Mouse (Mus musculus) regulatory T cell (primary cell): ENCODE results near the gene Mboat2.

Experiments
- in situ Hi-C: fragments of 300-600 bp; cut with MboI, MseI; formaldehyde crosslinking; loops from one replicate; pipeline ENCODE4 v1.15.1; 2025; ENCODE audit warnings: high pct_unique_total_duplicates

Mboat2 gene

GRCm38 (mm10) chr12:24899636-24900035 is 69.0 kb downstream of the Mboat2 start:
- in situ Hi-C loops: no loop called here

- in situ Hi-C loops: no loop called here
Measured at GRCm38 (mm10) chr12:24902736-24903135, 72.1 kb downstream of the Mboat2 start.

- in situ Hi-C loops: no loop called here
Measured at GRCm38 (mm10) chr12:24907894-24908293, 77.2 kb downstream of the Mboat2 start.

GRCm38 (mm10) chr12:24909679-24910078 is 79.0 kb downstream of the Mboat2 start:
- in situ Hi-C loops: no loop called here

GRCm38 (mm10) chr12:24912174-24912573 is 81.5 kb downstream of the Mboat2 start:
- in situ Hi-C loops: no loop called here

DNA sequence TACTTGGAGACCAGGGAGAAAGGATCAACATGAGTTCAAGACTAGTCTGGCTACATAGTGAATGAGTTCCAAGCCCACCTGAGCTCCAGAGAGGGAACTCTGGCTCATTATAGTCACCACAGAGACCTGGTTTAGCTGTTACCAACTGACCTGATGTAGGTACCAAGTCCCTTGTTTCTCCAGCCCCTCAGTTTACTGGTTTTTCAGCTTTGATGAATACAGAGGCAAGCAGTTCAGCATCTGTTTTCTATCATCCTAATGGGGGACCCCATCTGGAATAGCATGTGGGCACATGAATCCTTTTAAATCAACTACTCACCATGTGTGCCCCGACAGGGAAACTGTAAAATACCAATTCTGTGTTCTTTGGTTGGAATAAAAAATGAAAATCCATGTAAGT is 82.2 kb downstream of the Mboat2 start:
- in situ Hi-C loops: no loop called here

DNA sequence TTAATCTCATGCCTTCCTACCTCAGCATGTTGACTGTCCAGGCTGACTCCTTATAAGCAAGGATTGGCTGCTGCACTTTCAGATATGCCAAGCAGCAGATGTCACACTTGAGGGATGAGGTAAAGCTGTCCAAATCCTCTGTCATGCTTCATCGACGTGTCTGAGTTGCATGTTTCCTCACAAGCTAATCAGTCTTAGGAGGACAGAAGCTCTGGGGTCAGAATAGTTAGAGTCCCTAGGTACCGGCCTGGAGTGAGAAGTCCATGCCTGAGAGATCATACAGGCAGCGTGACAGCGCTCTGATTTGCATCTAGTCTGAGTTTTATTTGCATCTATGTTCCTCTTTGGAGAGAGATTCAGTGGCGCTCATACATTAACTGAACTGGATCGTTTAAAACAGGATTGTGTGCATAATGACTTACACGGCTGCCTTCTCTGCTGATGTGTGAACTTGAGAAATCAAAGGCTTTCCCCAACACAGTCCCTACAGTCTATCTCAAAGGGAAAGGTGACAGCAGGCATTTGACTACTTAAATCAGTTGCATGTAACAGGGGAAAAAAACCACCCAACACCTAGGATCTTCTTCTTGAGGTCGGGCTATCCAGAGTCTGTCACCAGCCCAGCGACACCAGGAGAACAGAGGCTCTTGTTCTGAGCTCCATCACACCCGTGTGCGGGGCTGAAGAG is 88.0 kb downstream of the Mboat2 start:
- in situ Hi-C loops: no loop called here

DNA sequence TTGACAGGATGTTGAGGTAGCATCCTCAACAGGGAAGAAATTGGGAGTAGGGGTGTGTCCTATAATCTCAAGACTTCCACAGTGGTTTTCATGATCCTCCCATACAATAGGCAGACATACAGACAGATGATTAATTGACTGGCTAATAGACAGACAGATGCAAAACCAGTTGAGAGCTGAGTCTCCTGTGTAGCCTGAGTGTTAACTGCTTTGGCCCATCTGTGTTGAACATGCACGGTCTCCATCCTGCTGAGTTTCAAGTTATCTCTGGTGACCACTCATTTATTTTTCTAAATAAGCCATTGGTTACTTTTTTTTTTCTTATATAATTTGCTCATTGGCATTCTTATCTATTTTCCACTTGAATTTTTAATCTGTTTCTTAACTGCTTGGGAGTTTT is 90.2 kb downstream of the Mboat2 start:
- in situ Hi-C loops: no loop called here

- in situ Hi-C loops: no loop called here
Measured at GRCm38 (mm10) chr12:24924003-24924402, 93.3 kb downstream of the Mboat2 start.

DNA sequence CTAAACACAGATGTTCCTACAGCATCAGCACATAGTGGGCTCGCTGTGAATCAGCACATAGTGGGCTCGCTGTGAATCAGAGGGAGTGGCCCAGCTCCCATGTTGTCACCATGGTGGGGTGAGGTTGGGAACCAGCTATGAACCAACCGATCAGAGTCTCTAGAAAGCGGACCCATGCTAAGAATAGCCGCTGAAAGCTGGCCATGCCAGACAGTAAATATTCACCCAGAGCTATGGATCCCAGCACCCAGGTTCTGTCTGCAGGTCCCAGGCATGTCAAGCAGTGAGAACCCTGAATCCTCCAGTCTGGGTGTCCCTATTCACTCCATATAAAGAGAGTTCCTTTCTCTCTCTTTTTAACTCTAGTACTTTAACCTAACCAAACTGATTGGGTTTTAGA is 94.6 kb downstream of the Mboat2 start:
- in situ Hi-C loops: no loop called here

DNA sequence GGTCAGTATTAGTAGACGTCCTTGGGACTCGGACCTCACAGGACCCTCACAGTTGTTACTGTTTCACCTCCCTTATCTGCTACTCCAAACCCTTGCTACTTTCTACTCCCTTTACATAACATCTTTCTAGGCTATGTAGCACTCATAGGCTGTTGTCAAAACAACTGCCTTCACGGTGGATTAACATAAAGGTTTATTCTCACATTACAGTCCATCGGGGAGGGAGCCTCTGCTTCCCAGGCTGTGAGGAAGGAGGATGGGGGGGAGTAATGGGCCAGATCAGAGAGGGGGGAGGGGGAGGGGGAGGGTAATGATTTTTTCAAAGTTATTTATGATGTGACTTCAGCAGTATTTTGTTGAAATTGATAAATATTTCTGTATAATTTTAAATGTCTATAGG is 95.0 kb downstream of the Mboat2 start:
- in situ Hi-C loops: no loop called here

DNA sequence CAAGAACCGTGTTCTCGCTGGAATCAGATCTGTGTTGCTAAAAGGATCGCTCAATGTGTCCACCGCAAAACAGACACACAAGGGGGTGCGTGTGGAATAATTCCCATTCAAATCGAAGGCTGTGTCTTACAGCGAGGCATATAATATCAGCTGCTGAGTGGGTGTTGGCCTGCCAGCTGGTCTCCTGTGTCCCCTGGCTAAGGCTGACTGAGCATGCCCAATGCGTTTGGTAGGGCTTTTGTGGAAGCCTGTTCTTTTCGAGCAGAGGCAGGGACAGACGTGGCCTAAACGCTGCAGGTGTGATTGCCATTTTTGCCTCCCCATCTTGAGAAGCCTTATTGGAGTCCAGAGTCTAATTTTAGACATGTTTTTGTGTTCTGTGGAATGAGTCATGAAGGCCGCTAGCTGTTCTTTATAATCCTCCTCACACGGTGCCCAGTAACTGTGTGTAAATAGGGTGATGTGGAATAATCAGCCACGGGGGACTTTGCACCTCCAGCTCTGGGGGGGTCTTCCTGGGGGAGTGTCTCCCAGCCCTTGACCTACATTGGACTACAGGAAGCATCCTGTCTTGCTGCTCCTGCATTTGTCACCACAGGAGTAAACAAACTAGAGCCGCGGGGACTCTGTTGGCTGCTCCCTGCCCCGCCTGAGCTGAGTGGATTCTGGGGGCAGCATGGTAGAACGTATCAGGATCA is 97.5 kb downstream of the Mboat2 start:
- in situ Hi-C loops: no loop called here

GRCm38 (mm10) chr12:24929043-24929442 is 98.4 kb downstream of the Mboat2 start:
- in situ Hi-C loops: no loop called here

DNA sequence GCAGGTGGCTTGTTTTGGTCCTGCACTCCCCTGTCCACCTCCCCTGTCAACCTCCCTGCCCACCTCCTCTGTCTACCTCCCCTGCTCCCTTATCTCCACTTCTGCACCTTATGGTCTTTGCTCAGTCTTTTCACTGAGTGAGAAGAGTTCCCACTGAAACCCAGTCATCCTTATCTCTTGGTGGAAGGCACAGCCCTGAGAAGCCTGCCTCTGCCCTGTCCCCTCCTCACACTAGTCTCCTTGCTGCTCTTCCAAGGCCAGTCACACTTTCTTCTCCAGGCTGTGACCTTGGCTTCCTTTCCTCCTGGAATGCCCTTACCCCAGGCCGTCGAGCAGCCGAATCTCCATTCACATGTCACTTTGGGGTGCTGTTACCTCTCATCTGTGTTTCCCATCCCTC is 100.1 kb downstream of the Mboat2 start:
- in situ Hi-C loops: no loop called here

DNA sequence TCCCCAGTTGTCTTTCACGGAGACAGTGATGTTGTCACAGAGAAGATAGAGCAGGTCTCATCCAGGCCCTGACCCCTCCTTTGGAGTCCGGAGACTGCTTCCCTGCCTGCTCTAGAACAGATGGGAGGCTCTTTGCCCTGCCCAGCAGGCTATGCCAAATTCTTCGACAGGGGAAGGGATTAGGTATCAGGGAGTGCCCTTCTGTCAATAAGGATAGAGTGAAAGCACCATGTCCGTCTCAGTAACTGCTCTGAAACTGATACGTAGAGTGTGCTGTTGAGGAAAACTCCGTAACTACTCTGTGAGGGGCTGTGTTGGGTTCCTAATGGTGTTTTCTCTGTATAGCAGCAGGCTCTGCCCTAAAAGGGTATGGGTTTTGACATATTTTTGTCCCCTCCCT is 101.4 kb downstream of the Mboat2 start:
- in situ Hi-C loops: no loop called here

GRCm38 (mm10) chr12:24933206-24933775 is 102.6 kb downstream of the Mboat2 start:
- in situ Hi-C loops: no loop called here

DNA sequence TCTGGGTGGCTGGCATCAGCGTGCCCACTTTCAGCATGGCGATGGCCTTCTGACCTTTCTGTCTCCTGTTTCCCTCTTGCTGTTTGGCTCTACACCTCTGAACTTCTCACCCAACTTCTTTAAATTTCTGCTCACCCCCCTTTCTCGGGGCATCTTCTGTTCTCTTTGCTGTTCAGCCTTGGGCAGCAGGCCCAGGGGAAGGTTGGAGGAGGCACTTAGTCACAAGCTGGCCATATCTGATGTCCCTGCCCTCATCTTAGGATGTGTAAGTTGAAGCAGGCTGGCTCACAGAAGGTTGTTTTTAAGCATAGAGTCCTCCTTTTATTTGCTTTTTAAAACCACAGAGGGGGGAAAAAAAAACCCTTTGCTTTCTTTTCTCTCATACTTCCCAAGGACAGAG is 103.3 kb downstream of the Mboat2 start:
- in situ Hi-C loops: no loop called here

GRCm38 (mm10) chr12:24936281-24936680 is 105.6 kb downstream of the Mboat2 start:
- in situ Hi-C loops: no loop called here

GRCm38 (mm10) chr12:24939372-24939771 is 108.7 kb downstream of the Mboat2 start:
- in situ Hi-C loops: no loop called here

GRCm38 (mm10) chr12:24942619-24943287 is 112.1 kb downstream of the Mboat2 start:
- in situ Hi-C loops: loop anchor here (10.0 kb wide), 1 partner anchor 468 kb away; no protein-coding TSS in a partner anchor

- in situ Hi-C loops: loop anchor here (10.0 kb wide), 1 partner anchor 469 kb away; no protein-coding TSS in a partner anchor
Measured at GRCm38 (mm10) chr12:24943427-24943826, 112.7 kb downstream of the Mboat2 start.

- in situ Hi-C loops: loop anchor here (10.0 kb wide), 1 partner anchor 470 kb away; no protein-coding TSS in a partner anchor
Measured at GRCm38 (mm10) chr12:24944597-24944996, 113.9 kb downstream of the Mboat2 start.
